Mouse (Mus musculus) spleen, adult 12 weeks (tissue): ENCODE measurements around the gene Olfr299.

ENCODE experiments used
- DNase-seq: peaks from one replicate; pipeline ENCODE4 v3.0.0; 2022; ENCODE audit warnings: low spot score

Olfr299 gene

GRCm38 (mm10) chr7:86459621-86460020 is at the start of gene Olfr299:
Olfr299 (plus strand) TSS chr7:86459921.
- DNase-seq, result no peak

DNA sequence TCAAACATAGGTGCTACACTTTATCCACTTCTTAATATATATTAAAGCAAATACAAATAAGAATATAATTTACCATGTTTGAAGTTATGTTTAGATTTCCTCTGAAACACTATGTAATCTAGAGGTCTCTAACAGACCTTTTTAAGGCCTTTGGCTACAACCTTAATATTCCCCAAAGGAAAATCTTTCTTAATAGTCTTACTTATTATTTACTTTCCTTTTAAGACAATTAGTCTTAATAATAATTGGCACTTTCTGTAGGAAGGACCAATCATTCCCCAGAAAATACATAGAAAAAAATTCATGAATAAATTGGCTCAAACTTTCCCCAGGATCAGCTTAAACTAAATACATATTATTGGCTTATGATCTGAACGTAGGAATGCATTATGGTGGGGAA is 32.7 kb downstream of the Olfr299 start, which contains the start of gene Olfr298:
Olfr298 (minus strand) TSS at position 101 of the 400 bp plus-strand sequence.
- DNase-seq, result no peak
